Mouse (Mus musculus): ENCODE results near the gene Defb5.
"Not testable (repeated sequence)": the region's sequence is repeated elsewhere in the genome, so short reads cannot be mapped to it uniquely, and the experiment has no call there.

Gene Defb5

GRCm38 (mm10) chr8:19247280-19247679, at the start of gene Defb5:
TSS of gene Defb5 (plus strand) at chr8:19247580.
- DNase-seq (ENCODE audit: low spot score): no peak

GRCm38 (mm10) chr8:19225161-19225560, 22.2 kb upstream of the Defb5 start, which contains the start of gene Defb6:
TSS of gene Defb6 (plus strand) at chr8:19225478.
- no peak for DNase-seq (ENCODE audit: low spot score)

DNA sequence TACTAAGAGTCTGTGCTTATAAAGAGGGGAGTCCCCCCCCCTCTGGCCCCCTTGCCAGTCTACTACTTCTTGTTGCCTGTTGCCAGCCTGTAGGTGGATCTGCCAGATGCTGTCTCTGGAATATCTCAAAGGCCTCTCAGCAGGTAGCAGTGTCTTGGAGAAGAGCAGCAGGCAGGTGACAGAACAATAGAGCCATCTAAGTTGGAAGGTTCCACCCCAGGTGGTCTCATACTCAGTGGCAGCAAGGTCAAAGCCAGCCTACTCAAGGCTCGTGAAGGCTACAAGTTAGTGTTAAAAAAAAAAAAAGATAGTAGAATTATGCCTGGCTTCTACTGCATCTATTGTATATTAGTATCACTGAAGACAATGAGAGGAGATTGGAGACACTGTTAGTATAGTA, 9.3 kb upstream of the Defb5 start:
- DNase-seq (ENCODE audit: low spot score): no peak

- DNase-seq (ENCODE audit: low spot score): no peak
Measured at GRCm38 (mm10) chr8:19239616-19240015, 7.8 kb upstream of the Defb5 start, which contains the start of gene Defb46. TSS of gene Defb46 (plus strand) at chr8:19239916.

- DNase-seq (ENCODE audit: low spot score): no peak
Measured at GRCm38 (mm10) chr8:19258136-19258535, 10.8 kb downstream of the Defb5 start.

- no peak for DNase-seq (ENCODE audit: low spot score)
Measured at GRCm38 (mm10) chr8:19259667-19260066, 12.3 kb downstream of the Defb5 start.

DNA sequence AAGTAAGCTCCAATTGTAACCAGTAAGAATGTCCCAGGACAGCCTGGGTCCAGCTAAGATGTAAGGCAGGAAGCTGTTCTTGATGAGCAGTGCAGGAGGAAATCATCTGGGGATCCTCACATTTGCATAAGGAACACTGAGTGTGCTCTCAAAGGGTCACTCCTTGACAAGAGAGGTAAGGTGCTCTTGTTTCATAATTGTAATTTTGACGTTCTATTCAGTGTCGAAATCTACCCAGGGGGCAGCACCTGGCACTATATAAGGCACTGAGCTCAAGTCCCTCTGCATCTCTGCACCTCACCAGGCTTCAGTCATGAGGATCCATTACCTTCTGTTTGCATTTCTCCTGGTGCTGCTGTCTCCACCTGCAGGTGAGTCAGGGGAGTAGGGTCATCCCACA, 45.7 kb downstream of the Defb5 start, which contains the start of gene Defb3:
Gene Defb3 (plus strand): TSS at position 301 of the 400 bp plus-strand sequence.
- not testable (repeated sequence) for DNase-seq (ENCODE audit: low spot score)

DNA sequence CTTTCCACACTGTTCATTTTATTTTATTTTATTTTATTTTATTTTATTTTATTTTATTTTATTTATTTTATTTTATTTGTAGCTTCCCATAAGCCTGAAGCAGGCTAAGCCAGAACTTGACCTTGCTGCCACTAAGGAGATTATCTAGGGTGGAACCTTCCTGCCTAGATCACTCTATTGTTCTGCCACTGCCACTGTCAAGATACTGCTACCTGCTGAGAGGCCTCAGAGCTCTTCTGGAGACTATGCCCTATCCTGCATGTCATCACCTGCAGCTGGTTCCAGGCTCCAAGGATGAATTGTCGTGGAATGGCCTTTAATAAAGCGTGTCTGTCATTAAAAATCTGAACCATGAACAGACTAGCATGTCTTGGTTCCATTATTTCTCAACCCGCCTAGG, 51.0 kb downstream of the Defb5 start:
- DNase-seq (ENCODE audit: low spot score): not testable (repeated sequence)

Measured in MN1 (cell line).